Mouse (Mus musculus) spleen, adult 2 months (tissue): ENCODE results near the gene Ucn3.

Source experiments
- CTCF ChIP-seq: fragments of 200-500 bp; IDR thresholded peaks from 2 replicates; pipeline ENCODE4 v1.5.1; 2011; ENCODE audit warnings: mild to moderate bottlenecking, inconsistent platforms; ENCODE audit not compliant: insufficient read depth, insufficient read length, insufficient replicate concordance; ENCODE audit errors: extremely low read depth
- POLR2A ChIP-seq: fragments of 200-500 bp; IDR thresholded peaks from 2 replicates; pipeline ENCODE4 v1.6.1; 2011; ENCODE audit warnings: low read depth, low read length, inconsistent platforms

DNA sequence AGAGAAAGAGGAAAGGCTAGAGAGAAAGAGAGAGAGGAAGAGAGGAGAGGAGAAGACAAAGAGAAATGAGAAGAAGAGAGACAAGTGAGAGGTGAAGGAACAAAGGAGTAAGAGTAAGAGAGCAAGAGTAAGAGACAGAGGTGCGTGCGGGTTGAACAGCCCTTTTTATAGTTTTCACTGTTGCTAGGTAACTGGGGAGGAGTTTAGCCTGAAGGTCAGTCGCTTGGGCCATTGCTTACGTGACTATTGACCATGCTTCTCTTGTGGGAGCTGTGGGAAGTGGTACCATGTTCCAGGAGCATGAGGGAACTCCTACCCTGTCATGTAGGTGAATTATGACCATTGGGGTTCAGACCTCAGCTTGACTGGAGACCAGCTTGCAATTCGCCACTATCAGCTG lies 34.8 kb downstream of the Ucn3 start:
- TF ChIP-seq POLR2A (no peak), CTCF (no peak)
